Mouse (Mus musculus) CH12.LX (cell line): ENCODE data around the gene Fgfr2. TPM values are rescaled to one million over a fixed set of nuclear protein-coding genes. Genes with fewer than 3 reads are reported as not detected.

ENCODE experiments used
- DNase-seq: peaks from one replicate; pipeline ENCODE4 v3.0.0-alpha.2; 2013; ENCODE audit errors: extremely low read depth
- H3K27ac ChIP-seq: 2 replicates; pipeline ENCODE4 v1.5.1; 2012; ENCODE audit warnings: low read depth, mild to moderate bottlenecking, control low read depth, moderate library complexity; ENCODE audit not compliant: insufficient read depth
- H3K27me3 ChIP-seq: replicated peaks from 2 replicates; pipeline ENCODE3; 2012; ENCODE audit warnings: inconsistent platforms
- H3K36me3 ChIP-seq, 2 experiments: replicated peaks in 1 of 2; 2 replicates each; pipeline versions ENCODE3 to v1.6.1; 2012; ENCODE audit warnings: inconsistent platforms in 1 of 2, low read length in 1 of 2, mild to moderate bottlenecking in 1 of 2, mixed read lengths in 1 of 2, moderate library complexity in 1 of 2; ENCODE audit not compliant: control insufficient read depth in 1 of 2, insufficient read depth in 1 of 2
- H3K4me1 ChIP-seq, 2 experiments: 2 replicates each; pipeline ENCODE4 v1.6.1; 2012; ENCODE audit warnings: inconsistent platforms in 1 of 2, moderate library complexity in 1 of 2; ENCODE audit not compliant: insufficient read depth in 2 of 2, control insufficient read depth in 1 of 2
- H3K4me2 ChIP-seq: 2 replicates; pipeline ENCODE4 v1.6.1; 2012; ENCODE audit warnings: low read depth, mild to moderate bottlenecking, control low read depth; ENCODE audit not compliant: poor library complexity, insufficient read depth, severe bottlenecking
- H3K4me3 ChIP-seq, 3 experiments: fragments of 150-350 bp in 1 of 3; sonication (generic) in 1 of 3; replicated peaks in 1 of 3; 2 replicates each; pipeline versions ENCODE3 to v1.5.1; 2011 to 2012; ENCODE audit warnings: low read depth in 2 of 3, low read length in 2 of 3, mild to moderate bottlenecking in 2 of 3, moderate library complexity in 2 of 3, control low read depth in 1 of 3, improper control_type of control experiment in 1 of 3, inconsistent platforms in 1 of 3, mixed read lengths in 1 of 3; ENCODE audit not compliant: poor library complexity in 1 of 3
- H3K79me2 ChIP-seq: replicated peaks from 2 replicates; pipeline ENCODE4 v1.6.1; 2012; ENCODE audit warnings: mild to moderate bottlenecking, moderate library complexity; ENCODE audit not compliant: control insufficient read depth, poor library complexity, insufficient read depth, severe bottlenecking; ENCODE audit errors: extremely low read depth
- H3K9ac ChIP-seq: 2 replicates; pipeline ENCODE4 v1.6.1; 2012; ENCODE audit warnings: low read depth, mild to moderate bottlenecking, control low read depth, moderate library complexity; ENCODE audit not compliant: insufficient read depth
- H3K9me3 ChIP-seq: replicated peaks from 2 replicates; pipeline ENCODE3; 2012; ENCODE audit warnings: low read length, inconsistent platforms, mixed read lengths
- CHD1 ChIP-seq: IDR thresholded peaks from 2 replicates; pipeline ENCODE4 v1.6.1; 2012; ENCODE audit warnings: low read depth, low read length, improper control_type of control experiment, inconsistent platforms
- CHD2 ChIP-seq: IDR thresholded peaks from 2 replicates; pipeline ENCODE4 v1.6.1; 2011; ENCODE audit warnings: low read length, improper control_type of control experiment
- E2F4 ChIP-seq: IDR thresholded peaks from 2 replicates; pipeline ENCODE4 v1.6.1; 2011; ENCODE audit warnings: low read depth, low read length, improper control_type of control experiment; ENCODE audit not compliant: insufficient replicate concordance
- ELF1 ChIP-seq: IDR thresholded peaks from 2 replicates; pipeline ENCODE4 v1.6.1; 2014; ENCODE audit warnings: low read depth, mild to moderate bottlenecking, inconsistent platforms, low read length, improper control_type of control experiment
- EP300 ChIP-seq: IDR thresholded peaks from 2 replicates; pipeline ENCODE4 v1.6.1; 2011; ENCODE audit warnings: low read length, improper control_type of control experiment
- ETS1 ChIP-seq: conservative IDR thresholded peaks from 2 replicates; pipeline ENCODE4 v1.6.1; 2012; ENCODE audit warnings: low read depth, mild to moderate bottlenecking, inconsistent platforms, low read length, improper control_type of control experiment, moderate library complexity
- GABPA ChIP-seq: IDR thresholded peaks from 2 replicates; pipeline ENCODE4 v1.6.1; 2012; ENCODE audit warnings: low read depth, low read length, improper control_type of control experiment, inconsistent platforms; ENCODE audit not compliant: insufficient replicate concordance
- HCFC1 ChIP-seq: IDR thresholded peaks from 2 replicates; pipeline ENCODE4 v1.6.1; 2012; ENCODE audit warnings: low read depth, mild to moderate bottlenecking, inconsistent platforms, low read length, improper control_type of control experiment
- JUND ChIP-seq: conservative IDR thresholded peaks from 2 replicates; pipeline ENCODE4 v1.6.1; 2011; ENCODE audit warnings: low read depth, low read length, improper control_type of control experiment
- MAFK ChIP-seq: IDR thresholded peaks from 2 replicates; pipeline ENCODE4 v1.6.1; 2011; ENCODE audit warnings: low read length, improper control_type of control experiment; ENCODE audit not compliant: insufficient replicate concordance
- MAX ChIP-seq: IDR thresholded peaks from 2 replicates; pipeline ENCODE4 v1.6.1; 2011; ENCODE audit warnings: low read length, improper control_type of control experiment
- MXI1 ChIP-seq: IDR thresholded peaks from 2 replicates; pipeline ENCODE4 v1.6.1; 2011; ENCODE audit warnings: mild to moderate bottlenecking, low read depth, low read length, improper control_type of control experiment
- MYC ChIP-seq: IDR thresholded peaks from 2 replicates; pipeline ENCODE4 v1.6.1; 2011; ENCODE audit warnings: low read depth, mild to moderate bottlenecking, improper control_type of control experiment, low read length
- NELFE ChIP-seq: IDR thresholded peaks from 2 replicates; pipeline ENCODE4 v1.6.1; 2011; ENCODE audit warnings: low read depth, low read length, improper control_type of control experiment
- NRF1 ChIP-seq: IDR thresholded peaks from 2 replicates; pipeline ENCODE4 v1.6.1; 2014; ENCODE audit warnings: low read depth, mild to moderate bottlenecking, inconsistent platforms, low read length, improper control_type of control experiment, moderate library complexity
- PAX5 ChIP-seq: IDR thresholded peaks from 2 replicates; pipeline ENCODE4 v1.6.1; 2012; ENCODE audit warnings: low read length, inconsistent platforms, mixed read lengths
- POLR2A ChIP-seq: IDR thresholded peaks from 2 replicates; pipeline ENCODE4 v1.6.1; 2011; ENCODE audit warnings: low read depth, mild to moderate bottlenecking, improper control_type of control experiment, low read length
- POLR2AphosphoS2 ChIP-seq: IDR thresholded peaks from 2 replicates; pipeline ENCODE4 v1.6.1; 2011; ENCODE audit warnings: low read depth, low read length, improper control_type of control experiment
- RCOR1 ChIP-seq: conservative IDR thresholded peaks from 2 replicates; pipeline ENCODE4 v1.6.1; 2012; ENCODE audit warnings: low read depth, mild to moderate bottlenecking, inconsistent platforms, low read length, improper control_type of control experiment
- SIN3A ChIP-seq: IDR thresholded peaks from 2 replicates; pipeline ENCODE4 v1.6.1; 2012; ENCODE audit warnings: low read length, improper control_type of control experiment, inconsistent platforms
- SMC3 ChIP-seq: IDR thresholded peaks from 2 replicates; pipeline ENCODE4 v1.6.1; 2011; ENCODE audit warnings: low read depth, low read length, improper control_type of control experiment
- TBP ChIP-seq: conservative IDR thresholded peaks from 2 replicates; pipeline ENCODE4 v1.6.1; 2011; ENCODE audit warnings: low read depth, low read length, improper control_type of control experiment
- TCF12 ChIP-seq: IDR thresholded peaks from 2 replicates; pipeline ENCODE4 v1.6.1; 2014; ENCODE audit warnings: low read depth, mild to moderate bottlenecking, inconsistent platforms, low read length, improper control_type of control experiment
- UBTF ChIP-seq: IDR thresholded peaks from 2 replicates; pipeline ENCODE4 v1.6.1; 2012; ENCODE audit warnings: low read depth, mild to moderate bottlenecking, inconsistent platforms, low read length, improper control_type of control experiment, moderate library complexity
- USF1 ChIP-seq: IDR thresholded peaks from 2 replicates; pipeline ENCODE4 v1.6.1; 2014; ENCODE audit warnings: low read depth, mild to moderate bottlenecking, inconsistent platforms, low read length, improper control_type of control experiment
- USF2 ChIP-seq: conservative IDR thresholded peaks from 2 replicates; pipeline ENCODE4 v1.6.1; 2011; ENCODE audit warnings: low read depth, low read length, improper control_type of control experiment
- ZKSCAN1 ChIP-seq: IDR thresholded peaks from 2 replicates; pipeline ENCODE4 v1.6.1; 2012; ENCODE audit warnings: low read depth, inconsistent platforms, low read length, improper control_type of control experiment, borderline replicate concordance
- ZNF384 ChIP-seq: IDR thresholded peaks from 2 replicates; pipeline ENCODE4 v1.6.1; 2012; ENCODE audit warnings: low read depth, low read length, improper control_type of control experiment, inconsistent platforms
- dilution Hi-C: fragments of 300-500 bp; cut with MboI; formaldehyde crosslinking; loops from 2 replicates; pipeline ENCODE4 v1.14.3; 2020; ENCODE audit warnings: low sequenced_read_pairs; ENCODE audit not compliant: extremely low pct_unique_long_range_greater_than_20kb, extremely low pct_ligation_motif_present
- in situ Hi-C: fragments of 300-500 bp; cut with MboI; formaldehyde crosslinking; loops from 3 replicates; pipeline ENCODE4 v1.14.3; 2019; ENCODE audit warnings: low sequenced_read_pairs, low pct_ligation_motif_present, low pct_unique_long_range_greater_than_20kb, mixed read lengths
- polyA plus RNA-seq: library from polyadenylated mRNA; unstranded; fragments of >175 nt; gene quantifications from 2 replicates; pipeline ENCODE4 v1.2.1, GENCODE M21; 2012; ENCODE audit warnings: low read depth; ENCODE audit not compliant: insufficient read length
- total RNA-seq, 2 experiments: library from RNA; depleted of rRNA; stranded (reverse); fragments of 300-350 nt in 1 of 2; fragments of >200 nt in 1 of 2; gene quantifications; 2 replicates each; pipeline ENCODE4 v1.2.3; 2012 to 2014

The Fgfr2 gene
- total and polyA plus RNA-seq, 3 experiments = not detected

GRCm38 (mm10) chr7:130247831-130248230 is 2875.3 kb downstream of the Fgfr2 start:
- in situ Hi-C loops = no loop called here
- Histone ChIP-seq H3K9me3 (no peaks in the 10 kb centered on the region), H3K36me3 (no peaks in the 10 kb centered on the region), H3K79me2 (no peaks in the 10 kb centered on the region), H3K27me3 (peaks cover 93% of the 10 kb centered on the region), H3K4me3 (no peak overlapping the region), H3K4me1 (no peaks in the 10 kb centered on the region), H3K9ac (no peak overlapping the region), H3K4me2 (no peak overlapping the region), H3K27ac (no peak overlapping the region)
- DNase-seq = no peak
- TF ChIP-seq SIN3A = no peak
- TF ChIP-seq USF2 = no peak
- TF ChIP-seq NRF1 = no peak
- no peak for TF ChIP-seq CHD2
- TF ChIP-seq ZNF384 = no peak
- TF ChIP-seq ZKSCAN1 = no peak
- TF ChIP-seq MAX = no peak
- no peak for TF ChIP-seq MXI1
- TF ChIP-seq POLR2AphosphoS2 = no peak
- TF ChIP-seq UBTF = no peak
- TF ChIP-seq ELF1 = no peak
- no peak for TF ChIP-seq NELFE
- no peak for TF ChIP-seq RCOR1
- no peak for TF ChIP-seq MYC
- no peak for TF ChIP-seq MAFK
- no peak for TF ChIP-seq CHD1
- TF ChIP-seq POLR2A = no peak
- TF ChIP-seq E2F4 = no peak
- TF ChIP-seq PAX5 = no peak
- TF ChIP-seq EP300 = no peak
- dilution Hi-C loops = no loop called here

GRCm38 (mm10) chr7:130246483-130246882 is 2876.7 kb downstream of the Fgfr2 start:
- in situ Hi-C loops = no loop called here

More at GRCm38 (mm10) chr7:130246483-130246882, 2876.7 kb downstream of the Fgfr2 start:
- Histone ChIP-seq H3K27me3 (peaks cover 92% of the 10 kb centered on the region), H3K4me3 (no peak overlapping the region), H3K79me2 (no peaks in the 10 kb centered on the region), H3K36me3 (no peaks in the 10 kb centered on the region), H3K9me3 (no peaks in the 10 kb centered on the region), H3K27ac (no peak overlapping the region), H3K9ac (no peak overlapping the region), H3K4me1 (no peaks in the 10 kb centered on the region), H3K4me2 (no peak overlapping the region)
- TF ChIP-seq USF1 (no peak), POLR2A (no peak), ETS1 (no peak), TCF12 (no peak), HCFC1 (no peak), TBP (no peak), POLR2AphosphoS2 (no peak), SMC3 (no peak), JUND (no peak), MYC (no peak), CHD1 (no peak), GABPA (no peak)
- no peak for DNase-seq
- dilution Hi-C loops = no loop called here
